Mouse (Mus musculus) mouse trophoblast stem cell (cell line): Measurements from ENCODE around the gene Dot1l.

Source experiments
- in situ Hi-C, 2 experiments: fragments of 300-500 bp; cut with MseI, MboI; formaldehyde crosslinking; loops; 2 replicates in 1 of 2; 3 replicates in 1 of 2; pipeline ENCODE4 v1.15.1; 2025

Dot1l gene

DNA sequence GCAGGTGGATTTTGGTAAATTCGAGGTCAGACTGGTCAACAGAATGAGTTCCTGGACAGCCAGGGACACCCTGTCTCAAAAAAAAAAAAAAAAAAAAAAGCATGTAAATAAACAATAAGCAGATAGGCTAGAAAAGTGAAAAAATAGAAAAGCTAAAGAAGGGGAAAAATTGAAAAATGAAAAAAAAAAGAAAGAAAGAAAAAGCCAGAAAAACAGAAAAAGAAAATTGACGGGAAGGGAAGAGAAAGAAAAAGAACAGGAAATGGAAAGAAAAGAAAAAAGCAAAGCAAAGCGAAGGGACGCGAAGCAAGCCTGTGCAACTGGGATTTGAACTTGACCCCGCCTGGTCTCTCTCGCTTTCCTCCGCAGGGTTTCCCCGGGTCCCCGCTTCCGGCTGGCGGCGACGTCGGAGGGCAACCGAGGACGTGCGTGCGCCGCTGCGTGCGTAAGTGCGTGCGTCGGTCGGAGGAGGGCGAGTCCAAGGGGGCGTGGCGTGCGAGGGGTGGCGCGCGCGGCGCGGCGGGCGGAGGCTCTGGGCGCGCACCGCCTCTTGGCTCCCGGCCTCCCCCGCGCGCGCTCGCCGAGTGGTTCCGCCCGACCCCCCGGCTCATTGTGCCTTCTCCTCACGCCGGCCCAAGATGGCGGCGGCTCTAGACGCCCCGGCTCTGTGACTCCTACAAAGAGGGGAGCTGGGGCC lies at the start of gene Dot1l:
Gene Dot1l, plus strand, starts transcription at position 613 of the 697 bp plus-strand sequence.
- in situ Hi-C loops, result no loop called here

DNA sequence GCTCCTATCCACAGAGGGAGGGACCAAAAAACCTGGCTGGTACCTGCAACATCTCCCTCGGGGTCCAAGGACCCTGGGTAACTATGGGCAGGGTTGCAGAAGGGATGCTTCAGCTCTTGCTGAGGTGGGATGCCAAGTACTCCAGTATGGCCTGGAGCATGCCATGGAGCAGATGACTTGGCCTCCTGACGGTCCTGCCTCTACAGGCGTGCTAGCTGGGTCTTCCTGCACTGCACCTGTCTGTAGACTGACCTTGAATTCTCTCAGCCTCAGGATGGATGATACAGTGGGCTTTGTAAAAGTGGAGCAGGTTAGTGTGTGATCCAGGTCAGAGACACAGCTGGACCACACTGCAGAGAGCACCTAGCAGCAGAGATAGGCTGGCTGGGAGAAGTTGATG lies 49.5 kb upstream of the Dot1l start:
- in situ Hi-C loops, result no loop called here

DNA sequence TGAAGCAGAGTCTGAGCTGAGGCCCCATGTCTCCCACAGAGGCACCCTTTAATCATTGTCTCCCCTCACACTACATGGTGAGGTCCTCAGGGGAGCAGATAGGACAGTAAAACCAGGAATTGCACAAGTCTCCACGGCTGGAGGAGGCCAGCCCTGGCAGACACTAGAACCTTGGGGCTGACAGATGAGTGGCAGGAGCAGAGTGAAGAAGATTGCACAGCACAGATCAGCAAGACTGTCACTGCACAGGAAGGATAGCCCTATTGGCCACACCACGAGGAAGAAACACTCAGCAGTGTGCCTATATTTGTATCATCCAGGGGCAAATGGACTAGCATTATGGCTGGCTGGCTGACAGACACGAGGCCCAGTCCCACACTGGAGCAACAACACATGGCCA lies 44.2 kb upstream of the Dot1l start:
- in situ Hi-C loops, result no loop called here

DNA sequence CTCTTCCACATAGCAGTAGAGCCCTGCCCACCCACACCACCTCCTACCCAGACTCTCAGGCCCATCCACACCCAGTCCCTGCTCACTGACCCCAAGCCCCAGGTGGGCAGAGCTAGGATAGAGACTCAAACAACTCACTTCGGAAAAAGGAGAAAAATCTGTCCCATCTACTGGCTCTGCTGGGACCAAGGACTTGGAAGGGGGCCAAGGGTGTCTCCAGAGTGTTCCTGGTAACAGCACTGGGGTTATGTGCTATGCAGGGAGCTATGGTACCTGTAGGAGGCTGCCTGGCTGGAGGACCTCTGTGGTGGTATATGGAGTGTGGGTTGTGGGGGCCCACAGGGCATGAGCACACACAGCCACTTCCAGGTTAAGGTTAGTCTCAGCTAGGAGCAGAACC lies 37.7 kb upstream of the Dot1l start:
- in situ Hi-C loops, result no loop called here

DNA sequence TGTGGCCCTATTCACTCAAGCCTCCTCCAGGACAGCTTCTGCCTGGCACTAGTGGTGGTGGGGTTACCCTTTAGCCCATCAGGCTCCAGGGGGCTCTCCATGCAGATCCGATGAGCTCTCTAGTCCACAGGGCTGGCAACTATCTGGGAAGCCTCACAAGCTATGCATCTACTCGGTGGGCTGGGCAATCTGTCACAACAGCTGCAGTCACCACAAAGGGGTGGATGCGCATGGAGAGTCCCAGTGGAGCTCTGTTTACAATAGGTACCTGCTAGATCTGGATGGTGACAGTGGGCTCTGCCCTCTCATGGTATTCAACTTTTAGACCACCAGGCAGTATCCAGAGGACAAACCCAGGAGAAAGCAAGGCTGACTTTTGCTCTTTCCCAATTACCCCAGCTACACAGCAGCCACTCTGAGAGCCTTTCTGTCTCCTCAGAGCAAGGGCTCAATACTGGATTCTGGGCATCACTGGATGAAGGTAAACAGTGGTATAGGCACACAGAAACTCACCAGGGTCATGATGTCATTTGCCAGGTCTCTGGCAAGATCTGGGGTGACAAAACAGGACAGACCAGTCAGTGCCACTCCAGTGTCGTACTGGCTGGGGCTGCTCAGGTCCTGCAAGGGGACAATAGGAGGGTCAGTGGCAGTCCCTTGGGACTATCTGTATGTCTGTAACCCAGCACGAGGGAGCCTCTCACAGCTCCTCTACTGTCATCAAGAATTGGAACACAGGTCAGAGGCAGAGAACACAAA lies 27.5 kb upstream of the Dot1l start:
- in situ Hi-C loops, result no loop called here

DNA sequence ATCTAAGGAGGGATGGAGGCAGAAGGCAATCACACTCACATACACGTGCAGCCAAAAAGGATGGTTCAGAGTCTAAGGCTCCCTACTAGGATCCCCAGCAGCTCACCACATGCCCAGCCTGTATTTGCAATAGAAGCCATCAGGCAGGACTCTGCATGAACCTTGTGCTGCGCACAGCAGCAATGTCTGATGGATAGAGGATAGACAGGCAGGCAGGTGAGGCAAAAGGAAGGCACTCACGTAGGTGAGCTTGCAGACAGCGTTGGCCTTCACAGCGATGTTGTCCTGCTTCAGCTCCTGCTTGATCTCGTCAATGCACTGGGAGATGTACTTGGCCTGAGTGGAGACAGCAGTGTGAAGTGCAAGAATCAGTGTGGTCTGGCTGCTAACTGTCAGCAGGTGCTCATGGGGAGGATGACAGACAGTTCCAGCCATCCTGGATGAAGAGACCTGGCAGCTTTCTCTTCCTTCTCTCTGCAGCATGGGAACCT lies 22.4 kb upstream of the Dot1l start:
- in situ Hi-C loops, result no loop called here

DNA sequence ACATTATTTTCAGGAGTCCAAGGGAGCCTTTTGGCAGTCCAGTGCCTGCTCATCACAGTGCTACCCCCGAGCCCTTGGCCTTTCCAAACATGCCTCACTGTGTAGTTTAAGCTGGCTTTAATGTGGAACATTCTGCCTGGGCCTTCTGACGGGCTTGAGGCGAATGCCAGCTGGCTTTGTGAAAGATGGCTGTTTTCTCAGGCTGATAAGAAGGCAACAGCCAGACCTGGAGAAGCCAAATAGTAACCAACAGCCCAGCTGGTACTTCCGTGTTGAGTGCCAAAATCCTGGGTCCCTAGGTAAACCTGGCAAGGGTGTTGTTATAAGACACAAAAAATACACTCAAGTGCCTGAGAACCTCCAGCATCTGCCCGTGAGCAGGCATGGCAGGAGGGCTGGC lies 18.3 kb upstream of the Dot1l start:
- in situ Hi-C loops, result no loop called here

DNA sequence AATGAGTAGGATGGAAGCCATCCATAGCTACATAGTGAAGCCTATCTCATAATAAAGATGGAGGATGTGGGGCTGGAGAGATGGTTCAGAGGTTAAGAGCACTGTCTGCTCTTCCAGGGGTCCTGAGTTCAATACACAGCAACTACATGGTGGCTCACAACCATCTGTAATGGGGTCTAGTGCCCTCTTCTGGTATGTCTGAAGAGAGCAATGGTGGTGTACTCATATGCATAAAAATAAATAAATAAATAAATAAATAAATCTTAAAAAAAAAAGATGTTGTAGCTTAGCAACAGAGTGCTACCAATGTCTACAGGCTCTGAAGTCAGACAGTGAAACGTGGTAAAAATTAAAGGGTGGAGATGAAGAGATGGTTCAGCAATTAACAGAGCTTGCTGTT lies 16.3 kb upstream of the Dot1l start:
- in situ Hi-C loops, result no loop called here

DNA sequence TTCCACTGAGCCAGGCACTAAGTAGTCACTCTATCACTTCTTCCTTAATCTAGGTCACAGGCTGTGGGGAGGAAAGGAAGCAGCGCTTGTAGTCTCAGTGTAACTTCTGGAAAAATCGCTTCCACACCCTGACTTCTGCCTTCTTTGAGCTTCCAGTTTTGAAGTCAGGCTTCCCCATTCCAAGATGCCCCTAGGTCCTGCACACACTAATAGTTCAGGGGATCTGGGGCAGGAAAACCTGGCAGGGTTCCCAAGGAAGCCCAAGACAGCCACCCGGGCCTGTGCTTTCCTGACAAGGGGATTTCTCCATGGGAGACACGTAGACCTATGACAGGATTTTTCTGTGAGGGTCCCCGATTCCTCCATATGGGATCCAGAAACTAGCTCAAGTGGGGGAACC lies 13.9 kb upstream of the Dot1l start:
- in situ Hi-C loops, result loop anchor here in 1 of 2 experiments (10.0 kb wide), 1 partner anchor 134 kb away; the partner anchor contains the start of gene Tmprss9

DNA sequence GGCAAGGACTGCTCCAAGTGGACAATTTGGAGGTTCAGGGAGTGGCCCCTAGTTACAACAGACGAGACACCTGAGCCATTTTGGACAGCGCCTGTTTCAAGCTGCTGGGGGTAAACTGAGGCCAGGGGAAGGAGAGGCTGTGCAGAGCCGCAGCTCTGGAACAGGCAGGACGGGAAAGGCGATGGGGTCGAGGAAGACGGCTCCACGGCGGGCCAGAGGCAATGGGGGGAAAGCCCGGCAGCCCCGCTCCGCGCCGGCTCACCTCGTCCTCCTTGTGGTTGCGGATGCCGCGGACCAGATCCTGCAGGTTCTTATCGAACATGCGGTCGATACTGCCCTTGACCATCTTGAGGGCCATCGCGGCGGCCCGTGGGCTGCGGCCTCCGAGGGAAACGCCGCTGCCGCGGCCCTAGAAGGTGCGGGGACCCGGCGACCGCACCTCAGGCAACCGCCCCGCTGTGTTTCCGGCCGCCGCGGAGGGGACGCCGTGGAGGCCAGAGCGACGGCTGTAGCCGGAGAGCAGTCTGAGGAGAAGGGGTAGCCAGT lies 13.3 kb upstream of the Dot1l start:
- in situ Hi-C loops, result loop anchor here in 1 of 2 experiments (10.0 kb wide), 1 partner anchor 133 kb away; the partner anchor contains the start of gene Tmprss9

DNA sequence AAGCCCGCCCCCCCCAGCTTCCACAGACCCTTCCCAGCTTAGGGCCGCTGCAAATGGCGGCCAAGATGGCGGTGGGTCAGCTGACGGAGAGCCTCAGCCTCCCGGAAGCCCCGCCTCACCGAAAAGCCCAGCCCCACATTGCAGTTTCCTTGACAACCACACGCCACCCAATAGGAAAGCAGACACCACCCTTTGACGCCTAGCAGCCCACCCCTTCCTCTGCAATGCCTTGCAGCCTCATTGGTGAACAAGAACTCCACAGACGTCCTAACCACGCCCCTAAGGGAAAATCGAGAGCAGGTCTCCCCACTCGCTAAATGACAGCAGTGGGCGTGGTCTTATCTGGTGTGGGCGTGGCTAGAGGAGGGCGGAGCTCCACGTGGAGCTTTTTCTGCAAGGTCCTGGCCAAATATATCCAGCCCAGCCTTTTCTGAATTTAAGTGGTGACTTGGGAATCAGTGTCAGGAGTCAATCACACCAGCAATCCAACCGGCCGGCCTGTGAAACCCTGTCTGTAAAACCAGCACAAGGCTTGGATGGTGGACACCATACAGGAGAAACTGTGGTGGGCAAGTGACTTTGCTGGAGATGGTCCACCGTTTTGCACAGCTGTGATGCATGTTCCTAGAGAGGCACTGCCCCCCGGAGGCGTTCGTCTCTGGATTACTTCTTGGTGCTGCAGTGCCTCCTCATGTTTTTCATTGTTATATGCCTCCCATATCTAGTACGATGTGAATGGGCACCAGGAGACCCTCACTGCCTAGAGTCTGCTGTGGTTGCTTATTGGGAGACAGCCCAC lies 12.6 kb upstream of the Dot1l start, which contains the start of gene Ap3d1:
Gene Ap3d1, minus strand, starts transcription at position 85 of the 799 bp plus-strand sequence.
- in situ Hi-C loops, result loop anchor here in 1 of 2 experiments (10.0 kb wide), 1 partner anchor 132 kb away; the partner anchor contains the start of gene Tmprss9

DNA sequence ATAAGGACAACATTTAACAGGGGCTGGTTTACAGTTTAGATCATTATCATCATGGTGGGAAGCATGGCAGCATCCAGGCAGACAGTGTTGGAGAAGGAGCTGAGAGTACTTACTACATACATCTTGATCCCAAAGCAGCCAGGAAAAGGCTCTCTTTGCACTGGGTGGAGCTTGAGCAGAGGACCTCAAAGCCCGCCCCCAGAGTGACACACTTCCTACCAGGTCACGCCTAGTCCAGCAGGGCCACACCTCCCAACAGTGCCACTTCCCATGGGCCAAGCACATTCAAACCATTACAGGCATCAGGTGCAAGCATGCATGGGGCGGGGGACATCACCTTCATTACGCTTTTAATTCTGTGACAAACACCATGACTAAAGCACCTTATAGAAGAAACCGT lies 10.7 kb upstream of the Dot1l start:
- in situ Hi-C loops, result loop anchor here in 1 of 2 experiments (10.0 kb wide), 1 partner anchor 131 kb away; the partner anchor contains the start of gene Tmprss9

DNA sequence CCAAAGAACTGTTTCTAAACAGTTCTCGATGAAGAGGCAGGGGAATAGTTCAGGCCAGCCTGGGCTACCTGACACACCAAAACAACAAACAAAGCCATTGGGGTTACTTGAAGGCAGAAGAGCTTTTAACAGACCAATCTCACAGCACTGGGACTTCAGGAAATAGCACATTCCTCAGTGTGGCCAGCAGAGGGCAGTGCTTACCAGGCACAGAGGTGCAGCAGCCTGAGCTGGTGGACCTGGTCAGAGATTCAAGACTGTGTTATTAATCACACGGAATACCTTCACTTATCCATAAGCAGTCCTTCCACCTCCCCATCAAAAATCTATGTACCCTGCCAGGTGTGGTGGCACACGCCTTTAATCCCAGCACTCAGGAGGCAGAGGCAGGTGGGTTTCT lies 7.6 kb upstream of the Dot1l start:
- in situ Hi-C loops, result loop anchor here in 1 of 2 experiments (10.0 kb wide), 1 partner anchor 127 kb away; the partner anchor contains the start of gene Tmprss9

DNA sequence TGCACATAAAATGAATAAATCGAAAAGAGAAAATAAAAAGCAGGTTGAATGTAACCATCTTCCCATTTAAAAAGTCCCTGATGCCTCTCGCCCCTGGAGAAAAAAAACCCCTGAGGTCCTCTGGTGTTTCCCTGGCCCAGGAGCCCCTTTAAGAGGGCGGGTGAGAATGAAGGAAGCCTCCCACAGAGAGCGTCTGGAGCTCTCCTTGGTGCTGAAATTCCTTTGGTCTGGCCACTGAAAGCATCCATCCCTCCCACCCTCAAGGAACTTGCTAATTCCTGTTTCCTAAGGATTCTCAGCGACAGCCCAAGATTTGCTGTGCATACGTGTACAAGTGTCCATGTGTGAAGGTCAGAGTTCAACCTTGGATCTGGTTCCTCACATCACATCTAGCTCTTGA lies 6.4 kb upstream of the Dot1l start:
- in situ Hi-C loops, result loop anchor here in 1 of 2 experiments (10.0 kb wide), 1 partner anchor 126 kb away; the partner anchor contains the start of gene Tmprss9

DNA sequence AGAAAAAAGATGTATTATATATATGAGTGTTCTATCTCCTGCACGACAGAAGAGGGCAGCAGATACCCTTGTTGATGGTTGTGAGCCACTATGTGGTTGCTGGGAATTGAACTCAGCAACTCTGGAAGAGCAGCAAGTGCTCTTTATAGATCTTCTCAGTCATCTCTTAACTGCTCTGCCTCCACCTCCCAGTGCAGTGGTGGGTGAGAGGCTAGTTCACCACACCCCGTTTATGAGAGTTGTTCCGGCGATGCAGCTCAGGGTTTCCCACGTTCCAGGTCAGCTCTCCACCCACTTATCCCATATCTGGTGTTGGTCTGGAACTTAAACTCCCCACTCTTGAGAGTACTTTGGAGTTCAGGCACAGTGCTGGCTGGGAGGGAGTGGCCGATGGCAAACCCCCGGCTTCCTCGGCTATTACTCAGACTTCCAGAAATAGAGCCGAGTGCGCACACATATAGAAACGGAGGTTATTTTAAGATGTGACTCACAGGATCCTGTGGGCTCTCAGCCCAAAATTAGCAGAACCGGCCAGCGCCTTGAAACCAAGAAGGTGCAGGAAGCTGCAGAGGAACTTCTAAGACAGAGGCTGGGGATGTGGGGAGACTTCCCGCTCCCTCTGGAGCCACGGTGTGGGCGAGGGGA lies 3.7 kb upstream of the Dot1l start:
- in situ Hi-C loops, result no loop called here

DNA sequence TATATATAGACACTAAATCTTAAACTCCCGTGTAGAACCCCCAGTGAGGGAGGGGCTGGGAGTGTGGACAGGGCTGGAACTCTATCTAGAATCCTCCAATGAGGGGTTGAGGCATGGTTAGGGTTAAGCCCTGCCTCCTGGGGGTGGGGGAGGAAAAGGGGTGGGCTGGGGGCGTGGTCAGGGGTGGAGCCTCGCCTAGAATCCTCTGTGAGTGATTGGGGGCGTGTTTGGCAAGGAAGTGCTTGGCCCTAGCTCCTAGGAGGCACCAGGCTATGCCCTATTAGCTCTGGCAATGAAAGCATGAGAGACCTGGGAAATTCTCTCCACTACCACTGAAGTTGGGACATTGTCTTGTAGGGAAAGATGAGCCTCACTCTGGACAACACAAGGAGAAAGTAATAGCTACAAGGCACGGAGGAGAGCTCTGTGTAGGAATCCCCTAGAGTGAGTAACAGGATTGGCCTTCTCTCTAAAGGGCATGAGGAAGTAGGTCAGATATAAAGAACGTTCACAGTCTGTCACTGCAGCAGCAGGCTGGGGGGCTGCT lies 2.9 kb upstream of the Dot1l start:
- in situ Hi-C loops, result no loop called here

DNA sequence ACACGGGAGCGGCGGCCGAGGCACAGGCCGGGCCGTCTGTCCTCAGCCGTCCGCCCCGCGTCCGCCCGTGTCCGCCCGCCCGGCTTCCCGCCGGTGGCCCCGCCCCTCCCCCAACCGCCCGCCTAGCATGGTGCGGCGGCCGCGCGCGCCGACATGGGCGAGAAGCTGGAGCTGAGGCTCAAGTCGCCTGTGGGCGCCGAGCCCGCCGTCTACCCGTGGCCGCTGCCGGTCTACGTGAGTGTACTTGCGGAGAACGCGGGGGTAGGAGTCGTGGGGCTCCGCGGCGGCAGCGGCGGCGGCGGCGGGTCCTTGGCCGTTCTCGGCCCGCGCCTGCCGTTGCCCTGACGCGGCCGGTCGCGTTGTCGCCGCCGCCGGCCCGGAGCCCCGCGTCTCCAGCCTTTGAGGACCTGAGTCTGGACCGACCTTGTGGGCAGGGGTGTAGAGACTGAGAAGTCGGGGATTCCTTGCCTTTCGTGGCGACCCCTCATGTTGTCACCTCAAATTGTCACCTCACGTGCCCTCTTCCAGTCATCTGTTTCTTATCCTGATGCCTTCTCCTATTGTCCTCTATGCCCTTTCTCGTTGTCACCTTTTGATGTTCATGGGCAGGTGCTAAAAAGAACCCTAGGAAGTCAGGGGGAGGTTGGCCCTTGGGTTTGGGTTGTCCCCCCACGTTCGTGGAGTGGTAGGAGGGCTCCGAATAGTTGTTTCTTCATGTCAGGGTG lies 447 bp downstream of the Dot1l start:
- in situ Hi-C loops, result no loop called here

DNA sequence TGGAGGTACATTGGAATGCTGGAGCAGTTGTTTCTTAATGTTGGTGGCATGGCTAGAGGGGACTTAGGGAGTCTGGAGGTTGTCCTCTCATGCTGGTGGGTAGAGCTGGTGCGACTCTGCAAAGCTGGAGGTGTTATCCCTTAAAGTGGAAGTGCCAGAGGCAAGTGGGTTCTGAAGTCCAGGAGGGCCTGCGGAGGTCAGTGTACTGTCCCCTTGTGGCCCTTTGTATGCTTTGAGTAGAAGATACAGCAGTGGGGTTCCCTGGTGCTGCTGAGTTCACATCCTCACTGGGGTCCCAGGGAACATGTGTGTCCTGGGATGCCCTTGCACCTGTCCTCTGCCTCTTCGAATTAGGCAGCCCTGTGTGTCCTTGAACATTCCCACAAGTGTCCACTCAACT lies 1.1 kb downstream of the Dot1l start:
- in situ Hi-C loops, result no loop called here

DNA sequence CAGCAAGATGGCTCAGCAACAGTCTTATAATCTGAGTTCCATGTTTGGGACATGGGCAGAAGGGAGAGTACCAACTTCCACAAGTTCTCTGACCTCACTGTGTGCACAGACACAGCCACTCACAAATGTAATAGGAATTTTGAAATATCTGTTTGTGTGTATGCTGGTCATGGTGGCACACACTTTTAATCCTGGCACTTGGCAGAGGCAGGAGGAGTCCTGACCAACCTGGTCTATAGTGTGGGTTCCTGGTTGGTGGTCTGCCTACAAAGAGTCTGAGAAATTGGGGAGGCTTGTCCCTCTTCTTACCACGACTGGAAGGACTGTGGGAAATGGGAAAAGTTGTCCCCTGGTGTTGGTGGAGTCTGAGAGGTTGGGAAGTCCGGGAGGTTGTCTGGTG lies 1.5 kb downstream of the Dot1l start:
- in situ Hi-C loops, result no loop called here

DNA sequence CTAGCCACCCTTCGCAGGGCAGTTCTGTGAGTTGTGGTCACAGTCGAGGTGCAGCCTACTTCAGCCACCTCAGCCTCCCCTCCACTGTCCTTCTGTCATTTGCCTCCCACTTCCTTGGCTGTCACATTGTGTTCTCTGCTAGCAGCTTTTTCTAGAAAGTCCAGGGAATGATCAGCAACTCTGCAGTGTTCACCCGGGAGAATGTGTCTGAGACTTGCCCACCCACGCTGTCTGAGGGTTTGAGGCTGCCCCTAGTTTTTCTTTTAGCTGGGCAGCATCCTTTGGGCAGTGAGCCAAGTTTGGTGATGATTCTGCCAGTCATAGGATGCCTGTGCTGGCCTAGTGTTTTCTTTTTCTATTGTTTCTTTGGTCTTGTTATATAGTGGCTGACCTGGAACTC lies 2.0 kb downstream of the Dot1l start:
- in situ Hi-C loops, result no loop called here
